Mouse (Mus musculus) spleen, adult 12 weeks (tissue): Measurements from ENCODE around the gene Kars.

Experiments
- DNase-seq: peaks from one replicate; pipeline ENCODE4 v3.0.0; 2022; ENCODE audit warnings: low spot score

Kars gene

DNA sequence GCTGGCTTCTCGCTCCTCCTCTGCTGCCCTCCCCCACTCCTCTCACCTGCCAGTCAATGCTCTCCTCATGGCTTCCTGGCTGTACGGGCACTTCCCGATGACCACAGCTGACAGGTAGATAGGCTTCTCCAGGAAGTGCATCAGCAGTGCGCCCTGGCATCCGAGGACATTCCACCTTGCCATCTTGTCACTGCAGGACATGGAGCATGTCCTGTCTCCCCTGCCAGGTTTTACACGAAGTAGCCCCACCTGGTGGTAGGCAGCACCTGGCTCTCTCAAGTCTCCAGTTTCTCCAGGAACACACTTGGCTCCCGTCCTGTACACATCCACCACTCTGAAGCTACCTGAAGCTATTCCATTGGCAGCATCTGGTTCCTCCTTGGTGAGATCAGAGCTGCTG lies 29.0 kb downstream of the Kars start:
- no peak for DNase-seq

DNA sequence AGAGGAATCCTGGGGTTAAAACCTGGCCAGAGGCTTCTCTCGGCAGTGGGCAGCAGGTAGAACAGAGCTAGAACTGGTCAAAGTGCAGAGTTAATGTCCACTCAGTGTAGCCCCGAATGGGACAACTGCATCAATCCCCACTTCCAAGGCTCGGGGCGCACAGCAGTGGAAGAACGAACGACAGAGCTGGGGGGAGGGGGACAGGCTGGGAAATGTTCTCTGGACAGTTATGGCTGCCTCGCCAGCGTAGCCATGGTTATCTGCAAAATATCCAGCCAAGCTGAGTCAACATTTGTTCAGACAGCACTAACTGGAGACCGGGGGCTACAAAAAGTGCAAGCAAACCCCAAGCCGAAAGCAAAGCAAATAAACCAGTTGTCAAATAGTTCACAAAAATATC lies 33.0 kb downstream of the Kars start:
- no peak for DNase-seq

DNA sequence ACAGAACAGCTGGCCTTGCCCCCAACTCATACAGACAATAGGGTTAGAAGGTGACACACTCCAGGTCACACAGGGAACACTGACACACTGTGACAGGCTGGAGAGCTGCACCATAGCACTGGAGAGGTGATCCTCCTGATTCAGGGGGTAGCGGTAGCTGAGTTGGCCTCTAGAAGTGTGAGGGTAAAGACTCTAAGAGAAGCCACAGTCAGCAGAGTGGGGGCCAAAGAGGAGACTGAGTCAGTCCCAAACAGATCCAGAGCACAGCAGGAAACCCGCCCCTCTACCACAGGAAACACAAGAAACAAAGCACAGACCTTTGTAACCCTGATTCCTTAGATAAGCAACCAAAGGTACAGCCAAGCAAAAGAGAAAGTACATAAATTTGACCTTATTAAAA lies 34.8 kb downstream of the Kars start:
- DNase-seq, result no peak

DNA sequence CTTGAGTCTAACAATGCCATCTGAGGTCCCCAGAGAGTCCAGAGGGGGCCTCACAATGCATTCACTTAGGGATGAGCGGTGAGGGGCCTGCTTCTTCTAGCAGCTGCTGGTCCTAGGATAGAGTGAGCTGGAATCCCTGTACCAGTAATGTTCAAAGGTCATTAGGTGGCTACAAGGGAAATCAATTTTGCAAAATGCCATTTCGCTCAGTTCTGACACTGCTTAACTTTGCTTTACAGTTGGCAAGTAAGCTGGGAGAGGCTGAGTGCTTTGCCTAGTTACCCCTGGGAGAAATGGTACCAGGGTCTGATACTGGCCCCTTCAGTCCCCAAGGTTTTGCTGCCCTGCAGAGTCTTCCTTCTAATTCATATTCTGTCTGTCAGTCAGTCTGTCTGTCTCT lies 35.4 kb downstream of the Kars start:
- no peak for DNase-seq

DNA sequence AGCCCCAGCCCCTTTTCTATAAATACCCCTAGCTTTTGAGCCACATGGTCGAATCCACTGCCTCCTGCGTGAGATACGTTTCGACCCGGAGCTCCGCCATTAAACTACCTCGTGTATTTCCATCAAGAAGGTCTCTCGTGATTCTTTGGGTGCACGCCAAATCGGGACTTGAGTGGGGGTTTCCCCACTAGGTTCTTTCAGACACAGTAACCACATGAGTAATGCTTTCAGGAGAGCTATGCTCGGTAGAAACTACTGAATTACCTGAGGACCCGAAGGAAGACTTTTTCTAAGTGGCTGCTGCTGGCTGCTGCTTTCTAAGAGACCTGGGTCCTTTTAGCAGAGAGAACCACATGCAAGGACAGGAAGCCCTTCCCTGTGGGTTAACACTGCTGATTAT lies 37.0 kb downstream of the Kars start:
- no peak for DNase-seq

DNA sequence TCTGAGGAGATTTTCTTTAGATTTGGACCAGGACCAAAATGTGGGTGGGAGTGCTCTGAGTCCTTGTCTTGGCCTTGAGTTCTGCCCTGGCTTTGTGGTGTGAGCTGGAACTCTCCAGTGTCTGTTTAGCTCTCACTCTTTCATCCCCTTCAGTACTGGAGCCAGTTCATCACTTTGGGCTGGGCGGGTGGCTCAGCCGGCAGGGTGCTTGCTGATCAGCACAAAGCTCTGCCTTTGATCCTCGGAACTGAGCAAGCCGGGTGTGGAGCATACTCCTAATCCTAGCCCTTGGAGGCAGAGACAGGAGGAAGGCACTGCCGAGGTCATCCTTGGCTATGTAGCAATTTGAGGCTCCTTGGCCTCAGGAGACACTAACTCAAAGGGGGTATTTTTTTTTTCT lies 42.1 kb downstream of the Kars start:
- DNase-seq, result no peak

DNA sequence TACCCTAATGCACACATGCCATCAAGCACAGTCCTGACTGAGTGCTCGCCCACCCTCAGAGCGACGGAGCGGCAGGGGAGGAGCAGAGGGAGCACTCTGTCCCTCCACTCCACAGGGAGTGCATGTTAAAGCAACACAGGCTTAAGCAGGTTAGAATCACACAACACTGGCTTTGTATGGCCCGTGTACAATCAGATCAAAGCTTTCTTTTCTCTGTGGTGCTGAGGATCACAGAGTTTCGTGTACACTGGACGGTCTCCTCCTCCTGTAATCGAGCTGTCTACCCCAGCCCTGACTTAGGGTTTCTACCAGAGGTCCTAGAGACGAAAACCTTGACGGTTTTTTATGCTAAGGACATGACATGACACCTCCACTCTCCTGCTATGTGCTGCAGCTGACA lies 42.6 kb downstream of the Kars start:
- DNase-seq, result no peak

DNA sequence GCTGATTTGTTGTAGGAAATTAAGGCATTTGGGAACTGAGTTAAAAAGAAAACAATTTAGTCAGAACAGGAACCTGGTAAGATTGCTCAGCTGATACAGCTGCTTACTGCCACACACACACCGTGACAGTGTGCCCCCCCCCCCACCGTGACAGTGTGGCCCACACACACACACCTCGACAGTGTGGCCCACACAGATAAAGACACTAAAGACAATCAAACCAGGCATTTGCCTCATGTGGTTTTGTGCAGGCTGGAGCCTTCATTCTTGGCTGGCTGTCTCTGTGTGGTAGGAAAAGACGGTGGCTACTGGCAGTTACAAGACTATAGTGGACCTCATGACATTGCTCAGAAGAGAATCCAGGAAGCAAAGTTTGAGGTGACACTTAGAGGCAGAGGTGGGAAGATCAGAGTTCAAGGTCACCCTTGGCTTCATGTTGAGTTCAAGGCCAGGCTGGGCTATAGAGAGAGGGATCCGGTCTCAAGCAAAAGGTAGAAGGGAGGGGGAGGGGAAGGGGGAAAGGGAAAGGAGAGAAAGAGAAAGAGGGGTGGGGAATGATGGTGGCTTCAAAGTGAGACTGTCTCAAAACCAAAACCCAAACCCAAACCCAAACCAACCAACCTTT lies 43.8 kb downstream of the Kars start:
- no peak for DNase-seq

DNA sequence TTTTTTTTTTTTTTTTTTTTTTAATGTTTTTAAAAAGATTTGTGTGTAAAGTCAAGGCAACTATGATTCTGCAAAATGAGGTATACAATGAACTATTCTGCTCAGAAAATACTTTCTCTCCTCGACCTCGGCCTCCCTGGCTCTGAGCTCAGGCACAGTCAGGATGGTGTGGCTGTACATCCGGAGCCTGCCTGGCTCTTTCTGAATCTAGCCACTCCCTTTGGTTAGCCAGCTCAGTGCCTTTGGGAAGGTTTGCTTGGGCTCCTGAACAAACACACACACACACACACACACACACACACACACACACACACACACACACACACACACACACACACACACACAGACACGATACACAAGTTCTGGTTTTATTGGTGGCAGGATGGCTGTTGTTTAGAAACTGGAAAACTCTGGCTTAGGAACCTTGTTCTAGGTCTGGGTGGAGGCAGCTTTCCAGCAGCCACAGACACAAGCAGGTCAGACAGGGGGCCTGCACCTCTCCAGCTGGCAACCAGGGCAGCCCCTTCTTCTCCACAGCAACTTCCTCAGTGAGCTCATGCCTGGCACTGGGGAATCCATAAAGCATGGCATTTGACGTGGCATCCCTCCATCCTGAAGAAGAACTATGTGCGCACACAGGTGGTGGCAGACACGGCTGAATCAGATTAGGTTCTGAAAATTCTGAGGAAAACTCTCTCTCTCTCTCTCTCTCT lies 46.1 kb downstream of the Kars start:
- DNase-seq, result no peak

DNA sequence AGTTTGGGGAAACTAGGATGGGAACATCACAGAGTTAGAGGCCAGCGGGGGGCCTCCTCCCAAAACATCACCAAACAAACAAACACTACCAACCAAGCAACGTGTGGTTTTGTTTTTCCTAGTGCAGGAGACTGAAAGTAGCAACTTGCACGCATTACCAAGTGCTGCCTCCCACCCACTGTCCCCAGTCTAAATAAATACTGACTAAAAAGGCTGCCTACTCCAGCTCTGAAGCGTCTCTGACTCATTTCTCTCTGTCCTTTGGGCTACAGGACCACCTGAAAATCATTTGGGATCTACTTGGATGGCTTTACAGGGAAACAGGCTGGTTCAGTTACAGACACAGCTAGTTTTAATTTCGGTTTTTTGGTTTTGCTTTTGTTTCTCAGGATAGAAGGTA lies 46.8 kb downstream of the Kars start:
- no peak for DNase-seq

DNA sequence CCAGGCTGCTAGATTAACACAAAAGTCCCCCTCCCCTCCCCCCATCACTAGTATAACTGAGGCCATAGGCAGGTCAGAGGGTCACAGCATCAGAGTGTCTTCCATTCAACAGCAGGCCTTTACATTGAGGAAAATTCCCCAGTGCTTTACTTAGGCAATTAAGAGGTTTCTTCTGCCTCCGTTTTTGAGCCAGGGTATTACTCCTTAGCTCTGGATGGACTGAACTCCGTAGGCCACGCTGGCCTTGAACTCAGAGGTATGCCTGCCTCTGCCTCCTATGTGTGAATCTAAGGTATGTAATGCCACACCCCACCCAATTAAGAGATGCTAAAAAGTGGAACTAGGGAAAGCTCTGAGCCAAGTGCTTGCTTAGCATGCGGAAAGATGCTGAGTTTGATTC lies 47.6 kb downstream of the Kars start:
- DNase-seq, result no peak

DNA sequence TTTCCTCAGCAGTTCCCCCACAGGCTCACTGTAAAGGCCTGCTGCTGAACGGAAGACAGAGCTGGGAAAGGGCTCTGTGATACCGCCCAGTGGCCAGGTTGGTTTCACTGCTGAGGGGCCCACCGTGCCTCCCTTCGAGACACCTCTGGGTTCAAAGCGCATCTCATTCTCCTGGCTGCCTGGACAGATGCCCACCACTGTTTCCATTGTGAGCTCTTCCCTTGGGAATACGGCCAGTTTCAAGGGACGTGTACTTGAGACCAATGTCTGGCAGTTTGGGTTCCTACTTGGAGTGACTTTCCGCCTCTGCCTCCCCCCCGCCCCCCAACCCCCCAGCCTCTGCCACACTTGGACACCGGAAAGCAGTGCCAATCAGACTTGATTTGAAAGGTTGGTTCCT lies 48.0 kb downstream of the Kars start:
- DNase-seq, result no peak

DNA sequence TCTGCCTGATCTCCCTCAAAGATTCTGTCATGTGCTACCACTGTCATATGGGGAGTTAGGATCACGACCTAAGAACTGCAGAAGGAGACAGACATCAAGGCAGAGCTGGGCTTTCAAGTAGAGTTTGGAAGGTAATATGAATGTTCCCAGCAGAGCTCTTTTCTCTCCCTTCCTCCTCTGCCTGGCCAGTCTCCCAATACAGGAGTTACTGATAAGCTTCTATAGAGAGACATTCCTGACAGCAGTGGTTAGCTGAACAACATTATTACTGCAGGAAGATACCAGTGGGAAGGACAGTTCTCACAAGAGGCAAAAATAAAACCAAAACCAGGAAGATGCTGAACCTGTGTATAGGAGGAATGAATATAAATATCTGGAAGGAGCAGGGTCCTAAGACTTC lies 48.5 kb downstream of the Kars start:
- DNase-seq, result no peak

DNA sequence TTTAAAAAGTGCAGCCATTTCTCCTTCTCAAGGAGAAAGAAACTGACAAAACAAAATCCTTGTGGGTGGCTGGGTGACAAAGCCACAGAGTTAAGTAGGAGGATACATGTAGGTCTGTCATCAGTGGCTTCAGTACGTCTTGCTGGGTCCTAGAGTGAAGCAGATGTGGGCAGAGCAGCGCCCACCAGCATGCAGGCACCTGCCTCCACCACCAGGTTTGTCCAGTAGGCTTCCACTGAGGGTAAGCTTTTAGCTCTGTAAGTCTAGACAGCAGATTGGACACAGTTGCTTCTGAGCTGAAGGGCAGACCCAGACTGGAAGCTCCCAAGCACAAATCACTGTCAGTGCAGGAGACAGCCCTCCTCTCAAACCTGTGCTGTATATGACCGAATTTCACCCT lies 49.8 kb downstream of the Kars start:
- no peak for DNase-seq

DNA sequence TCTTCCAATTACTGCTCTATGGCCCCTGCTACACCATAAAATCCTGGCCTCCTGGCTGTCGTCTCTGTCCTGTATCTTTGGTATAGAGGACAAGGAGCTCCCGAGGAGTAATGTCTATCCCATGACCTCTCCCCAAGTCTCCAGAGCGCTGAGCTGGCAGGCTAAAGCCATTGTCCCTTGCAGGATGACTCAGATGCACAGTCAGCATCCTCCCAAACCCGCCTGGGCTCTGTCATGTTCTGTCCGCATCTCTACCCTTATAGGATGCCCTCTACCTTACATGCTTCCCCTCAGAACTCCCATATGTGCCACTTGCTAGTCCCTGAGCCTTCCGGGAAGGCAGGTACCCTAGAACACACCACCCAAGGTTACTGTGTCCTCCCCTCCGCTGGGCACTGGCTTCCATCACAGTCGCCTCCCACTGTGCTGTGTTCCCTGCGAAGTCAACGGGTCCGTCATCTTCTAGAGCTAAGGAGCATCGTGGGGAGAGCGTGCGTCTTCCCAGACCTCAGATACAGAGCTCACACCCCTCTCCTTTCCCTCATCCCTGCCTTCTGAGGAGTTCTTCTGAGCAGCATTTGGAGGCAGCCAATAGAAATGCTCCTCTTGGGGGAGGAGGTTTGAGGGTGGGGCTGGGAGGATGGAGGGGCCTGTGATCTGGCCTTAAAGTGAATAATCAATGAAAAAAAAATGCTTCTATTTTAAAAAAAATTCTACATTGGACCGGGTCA lies 50.4 kb downstream of the Kars start:
- DNase-seq, result no peak

DNA sequence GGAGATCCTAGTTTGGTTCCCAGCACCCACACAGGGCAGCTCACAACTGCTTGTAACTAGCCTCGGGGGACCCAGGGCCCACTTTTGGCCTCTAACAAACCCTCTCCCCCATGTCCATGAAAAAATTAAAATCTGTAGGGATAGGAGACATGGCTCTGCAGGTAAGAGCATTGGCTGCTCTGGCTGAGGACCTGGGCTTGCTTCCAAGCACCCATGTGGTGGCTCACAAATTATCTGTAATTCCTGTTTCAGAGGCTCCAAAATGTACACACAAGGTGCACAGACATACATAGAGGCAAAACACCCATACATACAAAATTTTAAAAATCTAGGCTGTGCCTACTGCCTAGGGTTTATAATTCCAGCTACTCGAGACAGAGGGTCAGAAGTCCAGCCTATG lies 53.9 kb downstream of the Kars start:
- DNase-seq, result no peak

DNA sequence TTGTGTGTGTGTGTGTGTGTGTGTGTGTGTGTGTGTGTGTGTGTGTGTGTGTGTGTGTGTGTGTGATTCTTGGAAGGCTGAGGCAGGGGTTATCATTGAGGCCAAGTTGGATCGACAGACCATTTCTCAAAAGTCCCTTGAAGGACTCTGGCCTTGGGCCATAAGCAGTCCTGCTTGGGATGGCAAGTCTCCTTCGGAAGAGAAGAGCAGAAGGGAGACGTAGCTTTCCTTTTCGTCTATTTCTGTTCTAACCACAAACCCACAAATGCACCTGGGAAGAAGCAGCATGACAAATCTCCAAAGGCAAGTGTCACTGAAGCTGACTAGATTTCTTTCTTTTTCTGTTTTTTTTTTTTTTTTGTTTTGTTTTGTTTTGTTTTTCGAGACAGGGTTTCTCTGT lies 55.2 kb downstream of the Kars start:
- DNase-seq, result no peak

DNA sequence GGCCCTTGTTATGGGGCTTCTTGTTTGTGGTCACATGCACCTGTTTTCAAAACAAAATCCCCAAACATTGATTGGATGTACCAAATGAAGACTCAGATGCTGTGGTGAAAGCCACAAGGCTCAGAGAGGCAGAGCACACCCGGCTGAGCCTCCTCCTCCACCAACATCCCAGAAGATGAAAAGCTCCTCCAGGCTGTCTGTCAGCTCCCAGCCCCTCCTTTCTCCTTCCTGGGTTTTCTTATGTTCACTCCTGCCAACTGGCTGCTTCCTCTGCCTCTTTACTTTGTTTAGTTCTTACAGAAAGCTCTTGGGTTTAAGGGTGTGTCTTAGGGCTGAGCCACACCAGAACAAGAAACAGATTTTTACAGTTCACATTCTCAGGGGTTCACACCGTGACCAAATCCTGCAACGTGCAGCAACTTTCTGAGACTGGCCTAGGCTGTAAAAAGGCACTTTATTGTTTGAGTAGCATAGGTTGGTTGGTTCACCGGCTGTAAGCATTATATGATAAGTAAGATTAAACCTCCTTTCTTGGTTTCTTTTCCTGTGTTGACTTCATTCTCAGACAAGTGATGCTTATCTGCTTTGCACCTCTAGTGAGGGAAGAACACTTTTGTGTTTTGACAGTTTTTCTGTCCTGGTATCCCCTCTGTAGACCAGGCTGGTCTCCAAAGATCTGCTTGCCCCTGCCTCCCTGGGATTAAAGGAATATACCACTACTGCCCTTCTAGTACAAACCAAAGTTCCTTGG lies 56.1 kb downstream of the Kars start:
- DNase-seq, result no peak

DNA sequence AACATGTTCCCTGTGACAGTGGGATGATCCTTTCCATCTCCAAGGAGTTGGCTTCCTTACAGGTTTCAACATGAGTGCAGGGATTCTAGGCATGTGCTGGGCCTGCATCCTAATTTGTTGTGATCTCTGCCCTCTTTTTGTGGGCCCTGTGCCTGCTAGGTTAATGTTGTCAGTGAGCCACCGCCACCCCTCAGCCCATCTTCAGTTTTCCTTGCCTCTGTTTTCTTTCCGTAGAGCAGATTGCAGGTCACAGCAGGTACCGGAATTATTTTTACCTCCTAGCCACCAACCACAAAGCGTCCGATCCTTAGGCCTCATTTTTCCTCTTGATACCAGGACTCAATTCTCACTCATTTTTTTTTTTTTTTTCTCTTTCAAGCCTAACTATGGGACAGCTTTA lies 59.2 kb downstream of the Kars start:
- no peak for DNase-seq

DNA sequence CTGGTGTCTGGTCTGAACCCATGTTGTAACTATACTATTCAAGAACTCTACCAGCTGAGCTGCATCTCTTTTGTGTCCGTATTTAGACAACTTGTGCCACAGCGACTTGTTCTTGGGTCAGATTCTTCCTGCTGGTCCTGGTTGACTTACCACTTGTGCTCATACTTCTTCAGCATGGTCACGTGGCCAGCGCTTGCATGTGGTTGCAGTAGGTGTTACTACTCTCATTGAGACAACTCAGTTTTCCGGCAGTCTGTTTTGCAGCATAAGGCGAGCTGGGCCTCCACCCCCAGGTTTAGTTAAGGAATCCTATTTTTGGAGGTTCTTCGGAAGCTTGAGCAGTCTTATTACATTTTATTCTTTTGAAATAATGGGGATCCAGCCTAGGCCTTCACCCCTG lies 59.8 kb downstream of the Kars start:
- DNase-seq, result no peak

DNA sequence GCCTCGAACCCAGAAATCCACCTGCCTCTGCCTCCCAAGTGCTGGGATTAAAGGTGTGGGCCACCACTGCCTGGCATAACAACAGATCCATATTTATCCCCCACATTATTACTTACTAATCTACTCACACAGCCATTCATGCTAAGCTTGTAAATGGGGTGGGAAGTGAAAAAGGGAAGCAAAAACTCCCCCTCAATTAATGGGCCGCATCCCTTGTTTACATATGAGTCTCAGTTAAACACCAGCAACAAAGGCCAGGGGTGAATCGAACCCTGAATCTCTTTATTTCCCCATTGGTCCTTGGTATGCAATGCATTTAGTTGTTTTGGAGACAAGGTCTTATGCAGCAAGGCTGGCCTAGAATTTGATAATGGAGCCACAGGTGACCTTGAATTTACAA lies 60.3 kb downstream of the Kars start:
- DNase-seq, result no peak

DNA sequence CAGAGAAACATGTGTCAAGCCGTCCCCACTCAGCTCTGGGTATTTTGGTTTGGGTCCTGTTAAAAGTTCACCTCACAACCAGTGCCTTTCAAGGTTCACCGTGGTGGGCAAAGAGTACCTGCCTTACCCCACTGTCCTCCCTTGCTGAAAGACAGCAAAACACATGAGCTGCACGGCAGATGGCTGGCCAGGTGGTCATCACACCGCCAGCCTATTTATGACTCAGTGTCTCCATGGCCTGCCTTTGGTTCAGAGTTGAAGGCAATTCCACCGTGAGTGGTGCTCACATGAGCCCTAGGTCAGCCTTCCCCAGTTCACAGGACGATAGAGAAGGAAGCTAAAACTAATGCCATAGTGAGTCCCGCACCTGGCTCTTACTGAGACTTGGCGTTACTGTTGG lies 63.2 kb downstream of the Kars start:
- DNase-seq, result no peak

DNA sequence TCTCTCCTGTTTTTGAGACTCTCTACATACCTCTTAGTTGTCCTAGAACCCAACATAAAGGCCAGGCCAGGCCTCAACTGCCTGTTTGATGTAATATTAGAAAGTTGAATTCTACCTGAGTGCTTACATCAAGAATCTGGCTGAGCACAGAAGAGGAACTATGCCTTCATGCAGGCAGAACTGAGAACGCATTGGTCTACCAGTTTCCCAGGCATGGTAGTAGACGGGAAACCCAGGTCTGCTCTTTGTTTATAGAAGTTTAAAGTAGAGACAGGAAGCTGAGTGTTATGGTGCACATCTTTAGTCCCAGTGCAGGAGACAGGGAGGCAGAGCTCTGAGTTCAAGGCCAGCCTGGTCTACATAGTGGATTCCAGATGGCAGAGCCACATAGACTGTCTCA lies 64.0 kb downstream of the Kars start:
- DNase-seq, result no peak
